Mouse (Mus musculus): ENCODE data around the gene Col2a1. TPM values are rescaled to one million over a fixed set of nuclear protein-coding genes. Genes with fewer than 3 reads are reported as not detected.
A peak's percentile ranks its signal among the peaks of the same experiment; 100 is the strongest.

Gene Col2a1
- polyA plus RNA-seq (2015; fragmentation: Nextera tagmentation; extraction: Ambion mirVana) = 26.1 and 27.8 TPM in 2 replicates

GRCm38 (mm10) chr15:98003822-98004739, at the start of gene Col2a1:
Gene Col2a1 (minus strand): TSS chr15:98004695.
- Histone ChIP-seq H3K9ac (peak within 1 kb of the TSS; percentile 81), H3K4me3 (peak within 1 kb of the TSS; percentile 57), H3K27ac (replicated peaks) (peak within 1 kb of the TSS; percentile 24; the same call in 1 of the 2 replicates), H3K36me3 (no peaks in the 10 kb centered on the region), H3K9me3 (no peaks in the 10 kb centered on the region), H3K4me1 (peaks cover 67% of the 10 kb centered on the region), H3K4me2 (peak within 1 kb of the TSS; percentile 91), H3K27me3 (replicated peaks) (peaks cover 84% of the 10 kb centered on the region)
- no peak for ATAC-seq (ENCODE audit: extremely low read depth, insufficient number of reproducible peaks, low FRiP score, low TSS enrichment)
- WGBS = under 1% methylated on average over 59 of the region's 59 CpGs

- Histone ChIP-seq H3K4me1 (no peaks in the 10 kb centered on the region), H3K4me3 (no peak overlapping the region), H3K4me2 (no peak overlapping the region), H3K36me3 (peaks cover 87% of the 10 kb centered on the region), H3K9me3 (no peaks in the 10 kb centered on the region), H3K9ac (no peak overlapping the region), H3K27ac (replicated peaks) (no peak overlapping the region), H3K27me3 (replicated peaks) (no peaks in the 10 kb centered on the region)
- no peak for ATAC-seq (ENCODE audit: extremely low read depth, insufficient number of reproducible peaks, low FRiP score, low TSS enrichment)
- WGBS = 54% methylated on average over 5 of the region's 5 CpGs
Observed at GRCm38 (mm10) chr15:98051685-98052084, 47.2 kb upstream of the Col2a1 start.

- no peak overlapping the region for H3K4me2 ChIP-seq
- H3K27me3 ChIP-seq (replicated peaks) = no peaks in the 10 kb centered on the region
- H3K9me3 ChIP-seq = peaks cover 4% of the 10 kb centered on the region; the same call in 1 of the 2 replicates
- no peak overlapping the region for H3K27ac ChIP-seq (replicated peaks)
- H3K4me3 ChIP-seq = no peak overlapping the region
- H3K4me1 ChIP-seq = no peaks in the 10 kb centered on the region
- WGBS = 94% methylated on average over 13 of the region's 13 CpGs
- no peak overlapping the region for H3K9ac ChIP-seq
- no peak for ATAC-seq (ENCODE audit: extremely low read depth, insufficient number of reproducible peaks, low FRiP score, low TSS enrichment)
- H3K36me3 ChIP-seq = peaks cover 92% of the 10 kb centered on the region
Observed at GRCm38 (mm10) chr15:98048918-98049700, 44.6 kb upstream of the Col2a1 start.

GRCm38 (mm10) chr15:98044387-98044786, 39.9 kb upstream of the Col2a1 start:
- no peak overlapping the region for H3K4me2 ChIP-seq
- H3K27ac ChIP-seq (replicated peaks) = no peak overlapping the region
- no peak for ATAC-seq (ENCODE audit: extremely low read depth, insufficient number of reproducible peaks, low FRiP score, low TSS enrichment)
- H3K36me3 ChIP-seq = peaks cover 98% of the 10 kb centered on the region
- peaks cover 4% of the 10 kb centered on the region; the same call in 1 of the 2 replicates for H3K9me3 ChIP-seq
- WGBS = 93% methylated on average over 5 of the region's 5 CpGs
- H3K4me3 ChIP-seq = no peak overlapping the region
- no peak overlapping the region for H3K9ac ChIP-seq
- H3K4me1 ChIP-seq = no peaks in the 10 kb centered on the region
- H3K27me3 ChIP-seq (replicated peaks) = no peaks in the 10 kb centered on the region

- peaks cover 4% of the 10 kb centered on the region; the same call in 1 of the 2 replicates for H3K9me3 ChIP-seq
- no peak for ATAC-seq (ENCODE audit: extremely low read depth, insufficient number of reproducible peaks, low FRiP score, low TSS enrichment)
- WGBS = 87% methylated on average over 6 of the region's 6 CpGs
- no peaks in the 10 kb centered on the region for H3K4me1 ChIP-seq
- H3K27ac ChIP-seq (replicated peaks) = no peak overlapping the region
- no peak overlapping the region for H3K4me2 ChIP-seq
- no peaks in the 10 kb centered on the region for H3K27me3 ChIP-seq (replicated peaks)
- no peak overlapping the region for H3K4me3 ChIP-seq
- no peak overlapping the region for H3K9ac ChIP-seq
- H3K36me3 ChIP-seq = peaks cover 98% of the 10 kb centered on the region
Observed at GRCm38 (mm10) chr15:98043967-98044366, 39.5 kb upstream of the Col2a1 start.

GRCm38 (mm10) chr15:98042508-98042907, 38.0 kb upstream of the Col2a1 start:
- WGBS = 84% methylated on average over 12 of the region's 12 CpGs
- peaks cover 98% of the 10 kb centered on the region for H3K36me3 ChIP-seq
- no peak overlapping the region for H3K9ac ChIP-seq
- peaks cover 4% of the 10 kb centered on the region; the same call in 1 of the 2 replicates for H3K9me3 ChIP-seq
- no peak overlapping the region for H3K4me2 ChIP-seq
- no peak for ATAC-seq (ENCODE audit: extremely low read depth, insufficient number of reproducible peaks, low FRiP score, low TSS enrichment)
- no peaks in the 10 kb centered on the region for H3K27me3 ChIP-seq (replicated peaks)
- no peak overlapping the region for H3K27ac ChIP-seq (replicated peaks)
- no peaks in the 10 kb centered on the region for H3K4me1 ChIP-seq
- no peak overlapping the region for H3K4me3 ChIP-seq

GRCm38 (mm10) chr15:98039682-98040081, 35.2 kb upstream of the Col2a1 start:
- Histone ChIP-seq H3K4me1 (peaks cover 8% of the 10 kb centered on the region), H3K9me3 (peaks cover 3% of the 10 kb centered on the region; the same call in 1 of the 2 replicates), H3K27ac (replicated peaks) (no peak overlapping the region), H3K4me3 (no peak overlapping the region), H3K9ac (no peak overlapping the region), H3K36me3 (peaks cover 93% of the 10 kb centered on the region), H3K4me2 (no peak overlapping the region), H3K27me3 (replicated peaks) (no peaks in the 10 kb centered on the region)
- 87% methylated on average over 10 of the region's 10 CpGs for WGBS
- ATAC-seq (ENCODE audit: extremely low read depth, insufficient number of reproducible peaks, low FRiP score, low TSS enrichment) = no peak

- no peak overlapping the region for H3K4me3 ChIP-seq
- H3K4me2 ChIP-seq = no peak overlapping the region
- no peaks in the 10 kb centered on the region for H3K27me3 ChIP-seq (replicated peaks)
- H3K36me3 ChIP-seq = peaks cover 66% of the 10 kb centered on the region
- no peak for ATAC-seq (ENCODE audit: extremely low read depth, insufficient number of reproducible peaks, low FRiP score, low TSS enrichment)
- H3K4me1 ChIP-seq = peaks cover 8% of the 10 kb centered on the region
- 93% methylated on average over 5 of the region's 5 CpGs for WGBS
- H3K9ac ChIP-seq = no peak overlapping the region
- H3K27ac ChIP-seq (replicated peaks) = no peak overlapping the region
- H3K9me3 ChIP-seq = no peaks in the 10 kb centered on the region
Observed at GRCm38 (mm10) chr15:98036578-98036977, 32.1 kb upstream of the Col2a1 start.

GRCm38 (mm10) chr15:98035076-98035755, 30.7 kb upstream of the Col2a1 start:
- Histone ChIP-seq H3K4me3 (no peak overlapping the region), H3K27ac (replicated peaks) (no peak overlapping the region), H3K36me3 (peaks cover 52% of the 10 kb centered on the region), H3K4me1 (peaks cover 8% of the 10 kb centered on the region), H3K9me3 (no peaks in the 10 kb centered on the region), H3K9ac (0 out of 2 replicates have a peak overlapping the region, but pooled peaks have one; percentile 19), H3K27me3 (replicated peaks) (no peaks in the 10 kb centered on the region), H3K4me2 (no peak overlapping the region)
- no peak for ATAC-seq (ENCODE audit: extremely low read depth, insufficient number of reproducible peaks, low FRiP score, low TSS enrichment)
- WGBS = 31% methylated on average over 3 of the region's 3 CpGs

- peaks cover 10% of the 10 kb centered on the region for H3K4me1 ChIP-seq
- 68% methylated on average over 9 of the region's 9 CpGs for WGBS
- H3K27ac ChIP-seq (replicated peaks) = no peak overlapping the region
- no peaks in the 10 kb centered on the region for H3K9me3 ChIP-seq
- H3K4me3 ChIP-seq = no peak overlapping the region
- no peak overlapping the region for H3K9ac ChIP-seq
- ATAC-seq (ENCODE audit: extremely low read depth, insufficient number of reproducible peaks, low FRiP score, low TSS enrichment) = no peak
- H3K4me2 ChIP-seq = no peak overlapping the region
- H3K27me3 ChIP-seq (replicated peaks) = no peaks in the 10 kb centered on the region
- H3K36me3 ChIP-seq = peaks cover 33% of the 10 kb centered on the region
Observed at GRCm38 (mm10) chr15:98033233-98033748, 28.8 kb upstream of the Col2a1 start.

Data from heart, embryonic 13.5 days (tissue).